Mouse (Mus musculus) c-Kit-positive CD71-negative TER-119-negative erythroid progenitor cells, embryonic 14.5 days (primary cell): ENCODE measurements around the gene Gm17660.

Experiments used
- DNase-seq: peaks from one replicate; pipeline ENCODE4 v3.0.0-alpha.2; 2013; ENCODE audit warnings: low read depth

Gm17660 gene

GRCm38 (mm10) chr5:104077508-104077907 is at the start of gene Gm17660:
TSS of gene Gm17660 (minus strand) at chr5:104077608.
- DNase-seq = no peak

- no peak for DNase-seq
These were observed 49.3 kb upstream of the Gm17660 start for GRCm38 (mm10) chr5:104126561-104127320.

- DNase-seq = no peak
These were observed 46.7 kb upstream of the Gm17660 start for GRCm38 (mm10) chr5:104124016-104124658.

- no peak for DNase-seq
These were observed 38.5 kb upstream of the Gm17660 start for GRCm38 (mm10) chr5:104115890-104116289.

- no peak for DNase-seq
These were observed 37.7 kb upstream of the Gm17660 start for GRCm38 (mm10) chr5:104115118-104115517.

GRCm38 (mm10) chr5:104113491-104114172 is 36.2 kb upstream of the Gm17660 start, which contains the start of gene Sparcl1:
TSS of gene Sparcl1 (minus strand) at chr5:104113733.
- no peak for DNase-seq

- no peak for DNase-seq
These were observed 35.1 kb upstream of the Gm17660 start for GRCm38 (mm10) chr5:104112511-104112910.

GRCm38 (mm10) chr5:104112016-104112415 is 34.6 kb upstream of the Gm17660 start:
- DNase-seq = no peak

GRCm38 (mm10) chr5:104110171-104110920 is 32.9 kb upstream of the Gm17660 start:
- no peak for DNase-seq

- DNase-seq = no peak
These were observed 32.1 kb upstream of the Gm17660 start for GRCm38 (mm10) chr5:104109516-104109915.

- DNase-seq = peak; percentile 14
These were observed 31.5 kb upstream of the Gm17660 start for GRCm38 (mm10) chr5:104108879-104109369.

GRCm38 (mm10) chr5:104108127-104108875 is 30.9 kb upstream of the Gm17660 start:
- no peak for DNase-seq

- no peak for DNase-seq
These were observed 26.7 kb upstream of the Gm17660 start for GRCm38 (mm10) chr5:104104111-104104510.

GRCm38 (mm10) chr5:104103171-104103570 is 25.8 kb upstream of the Gm17660 start:
- no peak for DNase-seq

- DNase-seq = no peak
These were observed 24.5 kb upstream of the Gm17660 start for GRCm38 (mm10) chr5:104101678-104102531.

- DNase-seq = no peak
These were observed 18.9 kb upstream of the Gm17660 start for GRCm38 (mm10) chr5:104096078-104096938.

- no peak for DNase-seq
These were observed 18.1 kb upstream of the Gm17660 start for GRCm38 (mm10) chr5:104095416-104096077.

GRCm38 (mm10) chr5:104089751-104090150 is 12.3 kb upstream of the Gm17660 start:
- no peak for DNase-seq

GRCm38 (mm10) chr5:104085366-104085765 is 8.0 kb upstream of the Gm17660 start:
- DNase-seq = no peak
